8 mouse cellular contexts compared by ENCODE assay signal in genomic region chr4:108779763-108780056, GRCm38 (mm10). TPM values are rescaled to one million over a fixed set of nuclear protein-coding genes. Genes with fewer than 3 reads are reported as not detected.
A peak's percentile ranks its signal among the peaks of the same experiment; 100 is the strongest.
DNase-seq lines count a peak whose midpoint lies in the region; ATAC-seq and TF ChIP-seq lines count a peak whose summit lies in the region.

No protein-coding gene starts in this region.

- no peaks in the 10 kb centered on the region for H3K27me3 ChIP-seq in liver, adult 2 months (ENCODE audit: control insufficient read depth, insufficient read depth, low read length)
- no peaks in the 10 kb centered on the region for H3K27me3 ChIP-seq in intestine, embryonic 14.5 days (replicated peaks; ENCODE audit: control insufficient read depth, insufficient read depth, low read length)
- H3K27me3 ChIP-seq in myocyte (ENCODE audit: control insufficient read depth, insufficient read depth, insufficient read length), result no peaks in the 10 kb centered on the region

- H3K4me1 ChIP-seq in liver, adult 2 months (ENCODE audit: control insufficient read depth, insufficient read depth, low read length), result peaks cover 2% of the 10 kb centered on the region; the same call in 1 of the 2 replicates
- peaks cover 4% of the 10 kb centered on the region for H3K4me1 ChIP-seq in cortical plate, adult 2 months (ENCODE audit: control insufficient read depth, insufficient read depth, low read length)
- 0 out of 2 replicates have a peak, but pooled peaks cover 2% of the 10 kb centered on the region for H3K4me1 ChIP-seq in intestine, embryonic 14.5 days (replicated peaks; ENCODE audit: control insufficient read depth, insufficient read depth, low read length)

- peak overlapping the region; percentile 70 for H3K4me2 ChIP-seq in intestine, embryonic 14.5 days (ENCODE audit: low read length)
- H3K4me2 ChIP-seq in myocyte (ENCODE audit: low read depth), result peak overlapping the region; percentile 72

- H3K36me3 ChIP-seq in liver, adult 2 months (ENCODE audit: control insufficient read depth, insufficient read depth, low read length), result no peaks in the 10 kb centered on the region
- no peaks in the 10 kb centered on the region for H3K36me3 ChIP-seq in intestine, embryonic 14.5 days (ENCODE audit: control insufficient read depth, insufficient read depth, low read length)
- H3K36me3 ChIP-seq in myocyte (ENCODE audit: control insufficient read depth, insufficient read depth), result no peaks in the 10 kb centered on the region

- H3K4me3 ChIP-seq in liver, adult 2 months (ENCODE audit: insufficient read depth, low read depth, low read length), result peak overlapping the region; percentile 96
- peak overlapping the region; percentile 84 for H3K4me3 ChIP-seq in cortical plate, adult 2 months (ENCODE audit: insufficient read depth, low read length)
- H3K4me3 ChIP-seq in intestine, embryonic 14.5 days (ENCODE audit: low read depth, low read length), result peak overlapping the region; percentile 54
- peak overlapping the region; percentile 60 for H3K4me3 ChIP-seq in myocyte

- peak overlapping the region; percentile 82 for H3ac ChIP-seq in myocyte (ENCODE audit: control insufficient read depth, insufficient read length)

- TF ChIP-seq POLR2A in liver, adult 2 months (IDR thresholded peaks at IDR 0.05; ENCODE audit: extremely low read depth, insufficient read depth, low read length), result no peak
- TF ChIP-seq POLR2A in cortical plate, adult 2 months (IDR thresholded peaks at IDR 0.05; ENCODE audit: extremely low read depth, insufficient read depth, low read length), result peak; percentile 14; the same call in 1 of the 2 replicates
- TF ChIP-seq POLR2A in myocyte (IDR thresholded peaks at IDR 0.05; ENCODE audit: insufficient read length, low read depth), result no peak

- 0% methylated on average over 7 of the region's 7 CpGs for WGBS in liver, adult 2 months
- WGBS in intestine, embryonic 14.5 days, result 0% methylated on average over 7 of the region's 7 CpGs

- H3K9me3 ChIP-seq in intestine, embryonic 14.5 days (ENCODE audit: control insufficient read depth, low read length), result no peaks in the 10 kb centered on the region

- H3K27ac ChIP-seq in liver, adult 2 months (replicated peaks; ENCODE audit: insufficient read depth, low read depth, low read length), result peak overlapping the region; percentile 92
- H3K27ac ChIP-seq in cortical plate, adult 2 months (ENCODE audit: insufficient read depth, low read length), result peak overlapping the region; percentile 100
- H3K27ac ChIP-seq in intestine, embryonic 14.5 days (ENCODE audit: low read depth), result peak overlapping the region; percentile 97

- peak overlapping the region; percentile 99 for H3K9ac ChIP-seq in liver, adult 2 months (ENCODE audit: low read depth, low read length)
- H3K9ac ChIP-seq in intestine, embryonic 14.5 days (ENCODE audit: low read length), result peak overlapping the region; percentile 89

- no peak for ATAC-seq in intestine, embryonic 14.5 days (replicated peaks; ENCODE audit: low FRiP score, low TSS enrichment, low read depth)

- no peak for TF ChIP-seq CTCF in liver, adult 2 months (IDR thresholded peaks at IDR 0.05; ENCODE audit: low read depth, low read length)
- no peak for TF ChIP-seq CTCF in cortical plate, adult 2 months (IDR thresholded peaks at IDR 0.05; ENCODE audit: extremely low read depth, insufficient read depth, low read length)

- no peaks in the 10 kb centered on the region; the same call in 1 of the 2 replicates for H3K79me2 ChIP-seq in liver, adult 2 months (ENCODE audit: control insufficient read depth, insufficient read depth, low read length)
- peaks cover 39% of the 10 kb centered on the region for H3K79me2 ChIP-seq in myocyte (ENCODE audit: control insufficient read depth, insufficient read depth)

- peak; percentile 51 for DNase-seq in liver, adult 2 months (ENCODE audit: extremely low read depth, low read depth, low spot score)
- no peak for DNase-seq in liver
- no peak for DNase-seq in intestine, embryonic 14.5 days (ENCODE audit: low spot score)
- no peak for DNase-seq in adrenal gland, postnatal 14 days
- no peak for DNase-seq in natural killer cell, adult 2 months (ENCODE audit: low spot score in 2 of 2)
- DNase-seq in adrenal gland, adult 18-20 months (ENCODE audit: low spot score in 2 of 2), result no peak

TF ChIP-seq in myocyte, 11 proteins besides CTCF, POLR2A, EP300 and RAD21:
- TF ChIP-seq TCF3 (IDR thresholded peaks at IDR 0.05; ENCODE audit: insufficient read length, low read depth) (no peak), MAX (IDR thresholded peaks at IDR 0.05; ENCODE audit: low read depth) (no peak), POLR2AphosphoS2 (IDR thresholded peaks at IDR 0.05; ENCODE audit: insufficient read length, low read depth) (no peak), MYOG (IDR thresholded peaks at IDR 0.05; ENCODE audit: control insufficient read depth in 1 of 3, insufficient read depth in 1 of 3, insufficient read length in 2 of 3, low read depth in 2 of 3) (no peak), USF1 (IDR thresholded peaks at IDR 0.05; ENCODE audit: low read depth) (no peak), MYOD1 (IDR thresholded peaks at IDR 0.05; ENCODE audit: control insufficient read depth in 1 of 3, insufficient read length in 2 of 3, low read depth in 2 of 3) (no peak), TCF12 (IDR thresholded peaks at IDR 0.05; ENCODE audit: insufficient read depth, poor library complexity, severe bottlenecking) (no peak), CEBPB (IDR thresholded peaks at IDR 0.05; ENCODE audit: insufficient read depth, poor library complexity, severe bottlenecking) (no peak), REST (IDR thresholded peaks at IDR 0.05; ENCODE audit: insufficient read depth, insufficient read length) (no peak), SRF (IDR thresholded peaks at IDR 0.05; ENCODE audit: control insufficient read depth, insufficient read length, low read depth) (no peak), E2F4 (IDR thresholded peaks at IDR 0.05; ENCODE audit: insufficient read depth) (no peak)

RNA-seq across cellular contexts. Expression of gene Zfyve9, which starts 0.9 kb away (rescaled TPM):
- 15.0 and 15.4 TPM in 2 replicates for total RNA-seq in liver, adult 2 months (2014; rRNA removed)
- polyA plus RNA-seq in liver, adult 2 months (2012; rRNA removed), result 2.1 and 2.2 TPM in 2 replicates
- 23.6 and 24.2 TPM in 2 replicates for polyA plus RNA-seq in cortical plate, adult 2 months (2012; rRNA removed)
- 4.5 and 4.9 TPM in 2 replicates for polyA plus RNA-seq in intestine, embryonic 14.5 days (2014; fragmentation: Nextera tagmentation; extraction: Ambion mirVana)
- 8.2 TPM for polyA plus RNA-seq in myocyte (2012; fragmentation: generic; extraction: Trizol)
- total RNA-seq in adrenal gland, postnatal 14 days (2021), result 22.7 and 24.0 TPM in 2 replicates
- 10 to 100 TPM; 22.3 to 26.9 TPM for total RNA-seq in adrenal gland, adult 18-20 months (2021)

RNA-seq across cellular contexts. Expression of gene Btf3l4, which starts 53.7 kb away (rescaled TPM):
- 27.3 and 29.9 TPM in 2 replicates for total RNA-seq in liver, adult 2 months (2014; rRNA removed)
- polyA plus RNA-seq in liver, adult 2 months (2012; rRNA removed), result 7.0 and 8.1 TPM in 2 replicates
- 81.4 and 82.5 TPM in 2 replicates for polyA plus RNA-seq in cortical plate, adult 2 months (2012; rRNA removed)
- polyA plus RNA-seq in intestine, embryonic 14.5 days (2014; fragmentation: Nextera tagmentation; extraction: Ambion mirVana), result 169 and 171 TPM in 2 replicates
- 64.3 TPM for polyA plus RNA-seq in myocyte (2012; fragmentation: generic; extraction: Trizol)
- total RNA-seq in adrenal gland, postnatal 14 days (2021), result 116 and 127 TPM in 2 replicates
- 100 to 1,000 TPM; 115 to 126 TPM for total RNA-seq in adrenal gland, adult 18-20 months (2021)

RNA-seq across cellular contexts. Expression of gene Txndc12, which starts 54.7 kb away (rescaled TPM):
- 38.1 and 41.4 TPM in 2 replicates for total RNA-seq in liver, adult 2 months (2014; rRNA removed)
- 15.3 and 19.4 TPM in 2 replicates for polyA plus RNA-seq in liver, adult 2 months (2012; rRNA removed)
- 42.5 and 43.9 TPM in 2 replicates for polyA plus RNA-seq in cortical plate, adult 2 months (2012; rRNA removed)
- 108 and 117 TPM in 2 replicates for polyA plus RNA-seq in intestine, embryonic 14.5 days (2014; fragmentation: Nextera tagmentation; extraction: Ambion mirVana)
- polyA plus RNA-seq in myocyte (2012; fragmentation: generic; extraction: Trizol), result 46.4 TPM
- 63.8 and 73.9 TPM in 2 replicates for total RNA-seq in adrenal gland, postnatal 14 days (2021)
- 10 to 100 TPM; 66.4 to 68.5 TPM for total RNA-seq in adrenal gland, adult 18-20 months (2021)
